Mouse (Mus musculus) frontal cortex, postnatal 10 days (tissue): ENCODE results near the gene Asgr1.
"Not testable (repeated sequence)": the region's sequence is repeated elsewhere in the genome, so short reads cannot be mapped to it uniquely, and the experiment has no call there.

ENCODE experiments used
- DNase-seq, 2 experiments: peaks; one replicate each; pipeline ENCODE4 v3.0.0; 2022; ENCODE audit warnings: low spot score in 2 of 2, mixed read lengths in 1 of 2

Asgr1 gene

DNA sequence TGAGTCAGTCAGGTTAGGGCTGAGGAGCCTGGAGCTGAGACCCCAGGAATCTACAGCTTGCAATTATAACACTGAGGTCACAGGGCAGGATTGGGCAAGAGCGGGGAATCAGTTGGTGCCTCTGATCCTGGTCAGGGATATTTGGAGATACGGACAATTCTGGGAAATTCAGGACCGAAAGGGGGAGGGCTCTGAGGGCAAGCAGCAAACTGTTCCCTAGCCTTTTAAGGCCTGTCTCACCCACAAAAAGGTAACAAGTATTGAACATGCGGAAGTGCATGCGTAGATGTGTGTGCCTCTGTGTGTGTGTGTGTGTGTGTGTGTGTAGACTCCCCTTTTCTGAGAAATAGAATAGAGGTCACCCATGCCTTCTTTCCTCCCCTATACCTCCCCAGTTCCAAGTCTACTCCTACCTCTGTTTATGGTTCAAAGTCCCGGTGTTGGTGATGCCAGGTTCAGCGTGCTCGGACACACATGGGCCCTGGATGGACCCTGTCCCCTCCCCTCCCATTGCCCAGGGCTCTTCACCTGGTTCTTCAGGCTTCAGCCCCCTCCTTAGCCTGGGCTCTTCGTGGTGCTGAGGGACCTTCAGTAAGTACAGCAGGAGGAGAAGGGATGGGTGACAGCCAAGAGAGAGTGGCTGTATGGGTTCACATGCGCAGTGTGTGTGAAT is at the start of gene Asgr1:
Asgr1 (plus strand) TSS at position 188 of the 673 bp plus-strand sequence.
- DNase-seq = no peak

DNA sequence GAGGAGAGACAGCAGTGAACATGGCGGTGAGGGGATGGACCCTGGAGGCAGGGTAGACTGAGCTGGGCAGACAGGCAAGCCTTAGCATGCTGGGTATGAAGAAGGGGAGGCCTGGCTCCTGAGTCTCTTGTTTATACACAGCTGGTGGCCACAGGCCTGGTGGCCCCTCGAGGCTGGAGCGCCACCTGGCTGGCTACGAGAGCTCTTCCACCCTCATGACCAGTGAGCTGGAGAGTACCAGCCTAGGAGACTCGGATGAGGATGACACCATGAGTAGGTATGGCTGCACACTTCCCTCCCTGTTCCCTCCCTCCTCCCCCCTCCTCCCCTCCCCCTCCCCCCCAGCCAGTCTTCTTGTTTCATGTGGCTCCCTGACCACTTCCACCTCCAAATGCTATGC is 48.4 kb upstream of the Asgr1 start:
- DNase-seq = no peak

DNA sequence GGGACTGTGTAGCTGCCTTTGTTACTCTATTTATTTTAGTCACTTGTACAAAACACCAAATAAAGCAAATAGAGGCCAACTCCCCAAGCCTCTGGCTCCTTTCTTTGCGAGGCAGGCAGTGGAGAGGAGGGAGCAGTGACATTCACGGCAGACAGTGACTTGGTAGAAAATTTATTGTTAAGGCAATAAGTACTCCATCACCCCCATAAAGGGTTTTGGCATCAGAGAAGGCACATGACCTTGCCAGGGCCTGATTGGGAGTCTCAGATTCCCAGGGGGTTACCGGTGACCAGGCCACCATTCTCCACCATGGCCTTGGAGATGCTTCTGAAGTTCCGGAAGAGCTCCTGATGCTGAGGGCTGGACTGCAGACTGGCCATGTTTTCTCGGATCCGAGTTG is 43.9 kb upstream of the Asgr1 start:
- DNase-seq = no peak

DNA sequence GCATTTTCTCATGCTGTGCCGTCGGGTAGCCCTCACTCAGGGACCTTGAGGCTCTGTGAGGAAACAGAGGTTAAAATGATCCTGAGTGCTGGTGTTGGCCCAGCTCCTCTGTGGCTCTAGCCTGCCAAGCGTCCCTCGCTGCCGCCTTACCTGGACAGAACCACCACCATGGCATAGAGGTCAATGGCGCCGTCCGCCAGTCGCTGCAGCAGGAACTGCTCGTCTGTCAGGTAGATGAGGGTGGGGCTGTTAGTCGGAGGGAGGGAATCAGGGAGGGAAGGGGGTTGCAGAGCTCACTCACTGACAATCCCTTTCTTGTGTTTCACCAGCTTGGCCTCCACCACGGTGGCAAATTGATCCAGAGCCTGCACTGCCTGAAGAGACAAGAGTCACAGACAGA is 43.3 kb upstream of the Asgr1 start:
- DNase-seq = no peak

DNA sequence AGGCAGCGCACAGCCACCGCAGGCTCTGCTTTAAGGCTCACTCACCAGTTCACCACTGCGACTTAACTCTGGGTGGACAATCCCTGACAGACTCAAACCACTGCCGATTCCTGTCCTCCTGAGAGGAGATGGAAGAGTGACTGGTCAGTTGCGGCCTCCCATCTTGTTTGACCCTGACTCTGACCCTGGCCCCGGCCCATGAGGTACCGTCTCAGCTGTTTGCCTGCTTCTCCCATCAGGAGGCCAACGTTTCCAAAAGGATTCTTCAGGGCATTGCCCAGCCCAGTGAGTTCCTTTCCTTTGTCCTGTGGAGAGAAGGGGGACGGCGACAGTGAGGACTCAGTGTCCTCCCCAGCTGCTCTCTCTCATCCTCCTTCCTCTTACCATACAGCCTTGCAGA is 42.9 kb upstream of the Asgr1 start:
- no peak for DNase-seq

DNA sequence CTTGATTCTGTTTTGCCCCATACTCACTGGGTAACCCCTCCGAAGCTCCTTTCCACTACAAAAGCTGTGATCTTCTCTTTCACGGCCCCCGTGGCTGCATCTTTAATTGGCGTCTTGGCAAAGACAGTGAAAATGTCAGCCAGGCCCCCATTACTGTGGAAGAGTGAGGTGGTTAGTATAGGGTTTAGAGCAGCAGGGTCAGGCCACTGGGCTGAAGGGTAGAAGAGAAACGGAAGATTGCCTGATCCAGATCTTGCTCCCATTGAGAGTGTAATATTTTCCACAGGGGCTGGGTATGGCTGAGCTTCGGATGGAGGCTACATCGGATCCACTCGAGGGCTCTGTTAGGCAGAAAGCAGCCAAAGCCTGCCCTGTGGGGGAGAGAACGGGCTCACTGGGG is 41.0 kb upstream of the Asgr1 start:
- DNase-seq = no peak

DNA sequence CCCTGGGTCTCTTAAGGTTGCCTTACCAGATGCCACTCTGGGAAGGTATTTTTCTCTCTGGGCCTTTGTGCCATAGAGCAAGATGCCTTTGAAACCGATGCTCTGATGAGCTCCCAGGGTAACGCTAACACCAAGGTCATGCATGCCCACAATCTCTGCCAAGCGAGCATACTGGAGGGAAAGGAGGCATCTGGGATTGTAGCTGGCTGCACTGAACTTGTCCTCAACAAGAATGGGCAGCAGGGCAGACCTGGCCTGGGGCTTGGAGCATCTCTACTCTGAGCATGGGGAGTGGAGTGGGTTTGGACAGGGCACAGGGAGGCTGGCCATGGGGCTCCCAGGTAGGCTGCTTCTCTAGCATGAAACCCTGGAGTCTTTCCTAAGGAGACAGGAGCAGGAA is 40.5 kb upstream of the Asgr1 start:
- no peak for DNase-seq

DNA sequence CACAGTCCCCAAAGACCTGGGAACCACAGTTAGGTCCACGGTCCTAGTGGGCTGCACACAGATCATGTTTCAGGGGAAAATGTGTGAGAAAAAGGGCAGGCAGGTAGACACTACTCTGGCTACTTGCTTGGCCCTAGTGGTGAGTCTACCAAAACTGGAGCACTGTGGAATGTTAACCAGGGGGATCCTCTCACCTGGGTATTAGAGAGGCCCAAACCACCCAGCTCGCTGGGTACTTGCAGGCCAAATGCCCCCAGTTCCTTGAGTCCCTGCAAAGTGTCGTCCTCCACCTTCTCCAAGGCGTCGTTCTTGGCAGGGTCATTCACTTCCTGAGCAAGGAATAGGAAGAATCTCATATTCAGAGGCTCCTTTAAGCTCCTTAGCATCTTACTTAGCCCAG is 39.8 kb upstream of the Asgr1 start:
- DNase-seq = no peak

DNA sequence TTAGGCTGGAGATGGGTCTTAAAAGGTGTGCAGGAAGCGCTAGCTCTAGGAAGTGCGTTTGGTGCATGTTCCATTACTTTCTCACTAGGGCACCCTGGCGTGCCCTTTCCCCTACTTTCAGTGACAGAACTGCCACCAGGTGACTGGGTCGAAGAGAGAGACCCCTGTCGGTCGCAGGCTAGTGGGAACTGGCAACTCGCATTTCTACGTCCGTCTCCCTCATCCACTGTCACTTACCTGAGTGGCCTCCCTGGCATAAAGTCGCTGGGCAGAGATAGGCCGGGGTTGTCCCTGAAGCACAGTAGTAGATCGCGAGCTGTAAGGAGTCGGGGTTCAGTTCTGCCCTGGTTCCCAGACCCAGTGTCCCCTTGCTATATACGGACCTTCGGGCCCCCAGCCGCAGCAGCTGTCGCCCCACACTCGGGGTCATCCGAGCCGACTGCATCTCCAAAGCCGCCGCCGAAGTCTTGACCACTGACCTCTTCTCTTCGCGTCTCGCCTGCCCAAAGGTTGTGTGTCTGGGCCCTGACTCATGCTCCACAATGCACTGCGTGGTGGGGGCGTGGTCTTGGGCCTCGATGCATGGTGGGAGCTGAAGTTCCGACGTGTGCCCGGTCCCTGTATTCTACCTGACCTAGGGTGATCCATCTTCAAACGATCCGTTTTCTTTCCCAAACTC is 38.9 kb upstream of the Asgr1 start, which contains the start of gene Acadvl:
Acadvl (minus strand) TSS at position 532 of the 679 bp plus-strand sequence.
- DNase-seq = peak in 1 of 2 experiments; percentile 84

DNA sequence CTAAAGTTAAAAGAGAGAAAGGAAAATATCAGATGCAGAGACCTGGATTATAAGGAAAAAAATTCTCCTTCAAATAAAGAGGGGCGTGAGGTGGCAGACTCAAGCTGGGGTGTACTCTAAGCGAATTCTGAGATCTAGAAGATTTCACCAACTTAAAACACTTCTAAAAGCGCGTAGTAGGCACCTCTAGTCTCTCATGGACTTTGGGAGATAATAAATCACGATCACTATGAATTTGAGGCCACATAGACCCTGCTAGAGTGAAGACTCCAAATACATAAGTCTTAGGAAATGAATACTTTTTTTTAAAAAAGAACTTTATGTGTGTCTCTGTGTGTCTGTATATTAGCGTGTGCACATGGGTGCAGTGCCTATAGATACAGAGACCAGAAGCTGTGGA is 38.2 kb upstream of the Asgr1 start:
- DNase-seq = no peak

DNA sequence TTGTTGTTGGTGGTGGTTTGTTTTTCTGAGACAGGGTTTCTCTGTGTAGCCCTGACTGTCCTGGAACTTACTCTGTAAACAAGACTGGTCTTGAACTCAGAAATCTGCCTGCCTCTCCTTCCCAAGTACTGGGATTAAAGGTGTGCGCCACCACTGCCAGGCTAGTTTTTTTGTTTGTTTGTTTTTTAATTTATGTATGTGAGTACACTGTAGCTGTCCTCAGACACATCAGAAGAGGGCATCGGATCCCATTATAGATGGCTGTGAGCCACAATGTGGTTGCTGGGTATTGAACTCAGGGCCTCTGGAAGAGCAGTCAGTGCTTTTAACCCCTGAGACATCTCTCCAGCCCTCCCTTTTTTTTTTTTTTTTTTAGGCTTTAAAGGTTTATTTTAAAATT is 37.7 kb upstream of the Asgr1 start:
- not testable (repeated sequence) for DNase-seq

DNA sequence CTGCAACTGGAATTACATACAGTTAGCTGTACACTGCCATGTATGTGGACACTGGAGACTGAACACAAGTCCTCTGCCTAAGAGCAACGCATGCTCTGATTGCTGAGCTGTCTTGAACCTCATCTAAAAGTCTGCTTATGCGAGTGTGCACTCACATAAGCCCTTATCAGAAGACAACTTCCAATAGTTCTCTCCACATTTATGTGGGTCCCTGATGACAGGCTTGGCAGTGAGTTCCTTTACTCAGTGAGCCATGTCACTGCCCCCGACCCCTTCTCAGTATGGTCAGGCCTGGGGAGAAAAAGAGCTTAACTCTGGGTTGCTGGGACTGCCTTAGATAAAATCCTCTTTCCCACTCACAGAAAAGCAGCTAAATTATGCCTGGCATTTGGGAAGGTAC is 37.2 kb upstream of the Asgr1 start, which contains the start of gene Dlg4:
Dlg4 (plus strand) TSS at position 274 of the 400 bp plus-strand sequence.
- DNase-seq = no peak

DNA sequence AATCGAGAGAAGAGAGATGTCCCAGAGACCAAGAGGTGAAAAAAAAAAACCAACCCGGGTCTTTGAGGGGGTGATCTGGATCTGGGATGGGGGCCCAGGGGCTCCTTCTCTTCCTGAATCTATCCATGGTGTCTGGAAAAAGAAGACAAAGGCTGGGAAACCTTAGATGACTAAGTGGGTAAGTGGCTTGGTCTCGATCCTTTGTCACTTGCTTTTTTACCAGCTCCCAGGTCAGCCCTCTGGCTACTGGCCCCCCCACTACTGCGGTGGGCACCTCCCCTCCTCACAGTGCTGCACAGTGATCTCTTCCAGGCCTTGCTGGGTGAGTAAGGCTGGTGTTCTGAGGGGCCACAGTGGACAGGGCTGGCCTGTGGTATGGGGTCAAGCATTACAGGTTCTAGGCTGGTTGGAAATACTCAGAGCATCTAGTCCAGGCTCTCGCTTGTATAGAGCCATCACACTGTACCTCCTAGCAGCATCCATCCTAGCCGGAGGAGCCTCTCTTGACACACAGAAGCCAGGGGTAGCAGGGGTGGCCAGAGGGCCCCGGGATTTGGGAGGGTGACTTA is 36.6 kb upstream of the Asgr1 start:
- no peak for DNase-seq

DNA sequence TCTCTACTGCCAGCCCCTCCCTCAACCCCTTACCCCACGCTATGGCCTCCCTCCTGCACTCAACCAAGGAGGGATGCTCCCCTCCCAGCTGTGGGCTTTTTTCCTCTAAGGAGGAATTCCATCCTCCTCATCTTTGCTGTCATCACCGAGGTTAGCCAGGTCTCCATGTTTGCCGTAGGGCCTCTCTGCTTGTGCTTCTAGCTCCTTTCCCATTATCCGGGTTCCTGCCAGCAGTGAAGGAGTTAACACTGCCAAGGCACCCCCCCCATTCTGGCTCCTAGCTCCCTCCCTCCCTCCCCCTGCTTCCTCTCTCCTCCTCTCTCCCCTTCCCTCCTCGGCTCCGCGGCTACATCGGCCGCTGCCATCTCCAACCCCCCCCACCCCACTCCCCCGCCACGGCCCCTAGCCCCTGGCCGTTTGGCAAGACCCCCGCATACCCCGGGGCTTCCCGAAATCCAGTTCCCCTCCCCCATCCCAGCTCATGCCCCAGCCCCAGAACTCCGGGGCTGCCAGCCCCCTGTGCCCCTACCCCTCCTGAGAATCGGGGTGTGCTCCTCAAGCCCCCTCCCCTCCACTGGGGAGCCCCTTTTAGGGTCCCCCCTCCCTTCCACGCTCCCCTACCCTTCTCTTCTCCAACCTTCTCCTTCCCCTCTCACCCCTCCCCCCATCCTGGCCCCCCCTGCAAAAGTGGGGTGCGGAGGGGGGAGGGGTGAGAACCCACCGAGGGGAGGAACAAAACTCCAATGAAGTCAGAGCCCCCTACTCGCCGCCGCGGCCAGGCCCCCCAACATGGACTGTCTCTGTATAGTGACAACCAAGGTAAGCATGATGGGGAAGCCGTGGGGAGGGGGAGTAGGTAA is 35.5 kb upstream of the Asgr1 start:
- DNase-seq = peak in 1 of 2 experiments; percentile 71

DNA sequence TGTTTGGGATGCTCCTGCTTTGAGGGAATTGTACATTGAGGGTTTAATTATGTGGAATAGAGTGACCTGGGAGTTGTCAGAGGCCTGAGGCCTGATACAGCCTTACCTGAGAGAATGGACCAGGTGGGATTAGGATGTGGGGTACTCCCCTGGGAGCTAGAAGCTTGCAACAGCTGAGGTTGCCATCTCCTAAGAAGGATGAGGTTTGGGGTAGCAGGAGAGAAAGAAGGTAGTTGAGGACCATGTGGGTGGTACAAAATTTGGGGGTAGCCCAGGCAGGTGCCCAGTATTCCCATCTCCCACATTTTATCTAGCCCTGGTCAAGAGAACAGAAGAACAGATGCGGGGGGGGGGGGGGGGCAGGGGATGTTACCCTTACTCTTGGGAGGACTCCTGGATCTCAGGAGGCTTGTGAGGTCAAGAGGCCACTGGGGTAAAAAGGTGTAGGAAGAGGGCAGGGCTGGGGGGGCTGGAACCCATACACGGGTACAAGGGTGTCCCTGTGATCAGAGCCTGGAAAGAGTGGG is 34.3 kb upstream of the Asgr1 start:
- DNase-seq = no peak

DNA sequence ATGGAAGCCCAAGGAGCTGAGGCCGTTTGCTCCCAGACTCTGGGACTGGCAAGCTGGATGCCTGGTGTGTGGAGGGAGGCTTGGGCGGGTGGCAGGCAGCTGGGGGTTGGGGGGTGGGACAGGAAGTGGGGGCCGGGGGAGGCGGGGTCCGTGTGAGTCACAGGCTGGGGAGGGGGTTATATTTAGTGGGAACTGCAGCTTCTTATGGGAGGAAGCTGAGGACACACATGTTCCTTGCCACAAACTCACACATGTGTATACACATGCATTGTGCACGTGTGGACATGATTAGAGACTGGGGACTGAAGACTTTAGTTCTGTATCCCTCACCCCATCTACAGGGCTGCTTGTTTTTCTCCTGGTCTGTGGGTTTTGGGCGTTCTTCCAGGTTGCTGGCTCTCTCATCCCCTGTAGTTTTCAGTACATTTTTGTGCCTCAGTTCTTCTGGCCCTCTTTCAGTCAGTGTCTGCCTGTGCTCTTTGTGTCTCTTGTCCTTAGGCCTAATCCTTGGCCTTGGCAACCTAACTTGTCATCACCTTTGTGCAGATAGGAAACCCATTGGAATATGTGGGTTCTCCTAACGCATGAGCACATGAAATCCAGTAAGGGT is 33.8 kb upstream of the Asgr1 start:
- DNase-seq = no peak

DNA sequence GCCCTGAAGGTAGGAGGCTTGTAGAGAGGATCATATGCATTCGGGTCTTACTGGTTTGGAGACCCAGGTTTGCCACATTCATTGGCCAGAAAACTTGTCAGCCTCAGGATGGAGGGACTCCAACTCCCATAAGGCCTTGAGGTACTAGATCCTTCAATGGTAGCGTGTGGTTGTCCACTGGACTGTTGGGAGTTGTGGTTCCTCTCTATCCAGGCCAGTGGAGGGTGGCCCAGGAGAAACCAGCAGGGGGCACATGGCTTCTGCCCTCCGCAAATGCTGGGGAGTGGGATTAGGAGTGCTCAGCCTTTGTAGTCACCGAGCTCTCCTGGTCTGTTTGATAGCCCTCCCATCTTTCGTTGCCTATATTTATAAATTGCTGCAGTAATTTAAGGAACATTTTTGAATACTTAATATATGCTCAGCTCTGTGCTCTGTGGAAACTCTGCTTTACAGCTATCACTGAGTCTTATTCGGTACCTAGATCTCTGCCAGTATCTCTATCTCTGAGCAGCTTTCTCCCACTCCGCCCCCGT is 33.1 kb upstream of the Asgr1 start:
- peak; percentile 73 to 81 for DNase-seq

DNA sequence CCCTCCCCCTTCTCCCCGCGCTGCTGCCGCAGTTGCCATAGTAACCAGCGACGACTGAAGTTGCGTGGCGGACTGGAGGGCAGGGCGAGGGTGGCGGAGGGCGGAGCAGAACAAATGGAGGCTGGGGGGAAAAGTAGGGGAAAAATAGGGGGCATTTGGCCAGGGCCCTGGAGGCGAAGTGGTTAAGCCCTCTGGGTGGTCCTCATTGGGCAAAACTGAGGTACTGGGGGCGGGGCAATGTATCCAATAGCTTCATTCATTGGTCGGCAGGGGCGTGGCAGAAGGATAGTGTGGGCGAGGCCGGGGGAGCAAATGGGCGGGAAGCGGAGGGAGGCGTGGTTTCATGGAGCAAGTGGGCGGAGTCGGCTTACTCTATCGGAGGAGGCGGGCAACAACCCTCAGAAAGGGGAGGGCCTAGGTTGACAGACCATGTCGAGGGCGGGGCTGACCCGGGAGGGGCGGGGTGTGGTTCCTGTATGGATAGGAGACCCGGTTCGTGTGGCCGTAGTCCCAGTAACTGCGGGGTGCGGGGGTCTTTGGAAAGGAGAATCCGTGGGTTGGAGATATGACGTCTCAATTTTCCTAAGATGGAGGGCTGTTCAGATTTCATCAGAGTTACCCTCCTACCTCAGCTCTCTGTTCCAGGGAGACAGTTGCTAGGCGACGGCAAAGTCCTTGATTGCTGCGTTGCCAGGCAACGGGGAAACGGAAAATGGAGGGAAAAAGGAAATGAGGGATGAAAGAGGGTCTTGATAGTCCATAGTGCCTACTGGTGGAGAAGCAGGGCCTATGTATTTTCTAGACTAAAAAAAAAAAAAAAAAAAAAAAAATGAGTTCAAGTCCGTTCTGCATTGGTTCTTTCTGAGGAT is 32.4 kb upstream of the Asgr1 start:
- peak; percentile 98 for DNase-seq

DNA sequence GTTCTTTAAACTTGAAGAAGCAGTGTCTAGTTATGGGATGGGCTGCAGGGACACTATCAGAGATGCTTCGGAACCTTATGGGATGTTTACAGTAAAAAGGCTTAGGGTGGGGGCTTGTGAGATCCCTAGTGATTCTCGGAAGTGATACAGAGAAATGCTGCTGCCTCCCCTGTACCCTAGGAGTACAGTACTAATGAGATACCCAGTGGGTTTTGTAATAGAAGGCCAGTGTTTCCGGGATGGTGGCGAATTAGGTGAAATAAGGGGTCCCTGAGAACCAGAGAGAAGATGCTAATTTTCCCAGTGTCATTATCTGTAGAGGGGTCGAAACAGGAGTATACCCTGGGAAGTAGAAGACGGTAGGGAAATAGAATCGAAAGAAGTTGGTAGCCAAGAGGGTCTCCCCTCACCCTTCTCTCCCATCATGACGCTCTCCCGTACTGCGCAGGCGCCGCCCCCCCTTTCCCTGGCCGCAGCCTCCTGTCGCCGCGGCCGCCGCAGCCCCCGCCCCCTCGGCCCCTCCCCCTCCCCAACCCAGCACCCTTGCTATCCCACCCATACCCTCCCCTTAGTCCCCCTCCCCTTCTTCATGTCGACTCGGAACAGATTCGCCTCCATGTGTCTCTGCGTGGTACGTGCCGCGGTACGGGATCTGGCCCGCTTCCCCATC is 30.3 kb upstream of the Asgr1 start:
- DNase-seq = no peak

DNA sequence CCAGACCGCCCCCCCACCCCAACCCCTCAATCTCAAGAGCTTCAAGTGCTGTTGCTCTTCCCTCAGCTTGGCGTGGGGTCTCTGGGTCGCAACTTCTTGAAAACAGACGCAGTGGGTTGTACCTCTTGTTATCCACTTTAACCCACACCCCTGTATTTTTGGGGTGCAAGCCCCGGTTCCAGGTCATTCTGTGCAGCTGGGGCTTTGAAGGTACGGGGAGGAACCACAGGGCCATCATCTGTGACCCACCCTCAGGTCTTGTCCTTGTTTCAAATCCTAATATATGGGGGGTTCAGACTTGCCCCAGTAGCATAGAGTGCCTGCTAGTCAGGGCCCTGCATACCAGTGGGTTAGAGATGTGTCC is 29.8 kb upstream of the Asgr1 start:
- DNase-seq = no peak
